ENCODE assay signal across 8 mouse cellular contexts in genomic region chr12:72762502-72762901, GRCm38 (mm10). TPM values are rescaled to one million over a fixed set of nuclear protein-coding genes. Genes with fewer than 3 reads are reported as not detected.
DNase-seq lines count a peak whose midpoint lies in the region; ATAC-seq lines count a peak whose summit lies in the region.

No protein-coding gene starts in this region.

- no peaks in the 10 kb centered on the region for H3K9me3 ChIP-seq in heart, embryonic 15.5 days (replicated peaks)
- no peaks in the 10 kb centered on the region for H3K9me3 ChIP-seq in hindbrain, embryonic 14.5 days (ENCODE audit: control insufficient read depth, low read length)
- H3K9me3 ChIP-seq in midbrain, embryonic 12.5 days = no peaks in the 10 kb centered on the region

- H3K4me3 ChIP-seq in heart, embryonic 15.5 days = peak overlapping the region; percentile 83
- peak overlapping the region; percentile 95 for H3K4me3 ChIP-seq in hindbrain, embryonic 14.5 days (replicated peaks; ENCODE audit: low read length)
- H3K4me3 ChIP-seq in midbrain, embryonic 12.5 days = peak overlapping the region; percentile 98

- peak overlapping the region; percentile 62 for H3K4me2 ChIP-seq in heart, embryonic 15.5 days
- peak overlapping the region; percentile 84 for H3K4me2 ChIP-seq in hindbrain, embryonic 14.5 days (replicated peaks)
- peak overlapping the region; percentile 69 for H3K4me2 ChIP-seq in midbrain, embryonic 12.5 days (replicated peaks)

- H3K27me3 ChIP-seq in heart, embryonic 15.5 days = no peaks in the 10 kb centered on the region
- no peaks in the 10 kb centered on the region for H3K27me3 ChIP-seq in hindbrain, embryonic 14.5 days (ENCODE audit: control insufficient read depth, insufficient read depth, low read length)
- H3K27me3 ChIP-seq in midbrain, embryonic 12.5 days = no peaks in the 10 kb centered on the region

- no peaks in the 10 kb centered on the region for H3K36me3 ChIP-seq in heart, embryonic 15.5 days
- H3K36me3 ChIP-seq in hindbrain, embryonic 14.5 days (replicated peaks; ENCODE audit: control insufficient read depth, insufficient read depth) = no peaks in the 10 kb centered on the region
- 0 out of 2 replicates have a peak, but pooled peaks cover 5% of the 10 kb centered on the region for H3K36me3 ChIP-seq in midbrain, embryonic 12.5 days

- intact Hi-C loops in heart, postnatal 36 days (cut with DNase I) = loop anchor here (5.0 kb wide), 3 partner anchors 80 to 225 kb away; partner anchors contain the start of genes Dhrs7 and Pcnx4

- H3K9ac ChIP-seq in heart, embryonic 15.5 days = peak overlapping the region; percentile 100
- H3K9ac ChIP-seq in hindbrain, embryonic 14.5 days = peak overlapping the region; percentile 99
- peak overlapping the region; percentile 99 for H3K9ac ChIP-seq in midbrain, embryonic 12.5 days (replicated peaks)

- no peak for DNase-seq in heart, postnatal 36 days
- DNase-seq in Muller cell, postnatal 12 days (ENCODE audit: inconsistent ontology term) = peak; percentile 24
- DNase-seq in hindbrain, embryonic 14.5 days (ENCODE audit: low spot score) = no peak
- DNase-seq in urinary bladder, adult 18-20 months (ENCODE audit: low spot score in 2 of 2) = no peak
- no peak for DNase-seq in left cerebral cortex, adult 8-10 months (ENCODE audit: low spot score in 2 of 2)
- no peak for DNase-seq in urinary bladder, postnatal 36 days (ENCODE audit: low spot score in 2 of 2)

- H3K27ac ChIP-seq in heart, embryonic 15.5 days = peak overlapping the region; percentile 99; the same call in 1 of the 2 replicates
- H3K27ac ChIP-seq in hindbrain, embryonic 14.5 days = 0 out of 2 replicates have a peak overlapping the region, but pooled peaks have one; percentile 99
- H3K27ac ChIP-seq in midbrain, embryonic 12.5 days (replicated peaks) = no peak overlapping the region

- 13% methylated on average over 1 of the region's 1 CpGs for WGBS in heart, embryonic 15.5 days
- WGBS in hindbrain, embryonic 14.5 days = 63% methylated on average over 1 of the region's 1 CpGs
- WGBS in midbrain, embryonic 12.5 days = 74% methylated on average over 1 of the region's 1 CpGs

- H3K4me1 ChIP-seq in heart, embryonic 15.5 days (replicated peaks) = peaks cover 25% of the 10 kb centered on the region
- peaks cover 25% of the 10 kb centered on the region for H3K4me1 ChIP-seq in hindbrain, embryonic 14.5 days (replicated peaks; ENCODE audit: control insufficient read depth, insufficient read depth, low read length)
- H3K4me1 ChIP-seq in midbrain, embryonic 12.5 days = peaks cover 22% of the 10 kb centered on the region

- ATAC-seq in heart, embryonic 15.5 days (replicated peaks; ENCODE audit: insufficient number of reproducible peaks, insufficient read depth, low FRiP score, low read depth) = no peak
- no peak for ATAC-seq in hindbrain, embryonic 14.5 days (ENCODE audit: low FRiP score)
- no peak for ATAC-seq in midbrain, embryonic 12.5 days (ENCODE audit: low FRiP score, low read depth)

RNA-seq across cellular contexts. Expression of gene Ppm1a, which starts 5.2 kb away (rescaled TPM):
- 36.6 and 43.5 TPM in 2 replicates for polyA plus RNA-seq in heart, embryonic 15.5 days (2015; fragmentation: Nextera tagmentation; extraction: Ambion mirVana)
- total RNA-seq in heart, postnatal 36 days (2021) = 100 to 1,000 TPM; 244 to 245 TPM
- polyA plus RNA-seq in hindbrain, embryonic 14.5 days (2014; fragmentation: Nextera tagmentation; extraction: Ambion mirVana) = 109 and 125 TPM in 2 replicates
- polyA plus RNA-seq in midbrain, embryonic 12.5 days (2016; fragmentation: Nextera tagmentation; extraction: Ambion mirVana) = 84.1 and 94.4 TPM in 2 replicates
- 100 to 1,000 TPM; 302 to 338 (median 333) TPM for total RNA-seq in left cerebral cortex, adult 8-10 months (2022)
